Mouse (Mus musculus) embryonic facial prominence, embryonic 14.5 days (tissue): ENCODE results near the gene Gal3st2. TPM values are rescaled to one million over a fixed set of nuclear protein-coding genes. Genes with fewer than 3 reads are reported as not detected.
"Not testable (repeated sequence)": the region's sequence is repeated elsewhere in the genome, so short reads cannot be mapped to it uniquely, and the experiment has no call there.

Experiments used
- ATAC-seq: fragments of 200-750 bp; cut with Nextera tagmentation; 2 replicates; pipeline ENCODE4 v1.8.0; 2017; ENCODE audit warnings: low read depth, moderate number of reproducible peaks, moderate TSS enrichment
- DNase-seq: peaks from one replicate; pipeline ENCODE4 v3.0.0-alpha.2; 2015; ENCODE audit warnings: low spot score
- H3K27ac ChIP-seq: fragments of 300-500 bp; sonication (generic); replicated peaks from 2 replicates; pipeline ENCODE4 v1.5.1; 2014; ENCODE audit warnings: low read depth, mild to moderate bottlenecking, low read length, moderate library complexity
- H3K27me3 ChIP-seq: fragments of 300-500 bp; sonication (generic); replicated peaks from 2 replicates; pipeline ENCODE4 v1.6.1; 2014; ENCODE audit warnings: low read length; ENCODE audit not compliant: control insufficient read depth, insufficient read depth
- H3K36me3 ChIP-seq: fragments of 300-500 bp; sonication (generic); 2 replicates; pipeline ENCODE4 v1.6.1; 2014; ENCODE audit warnings: low read length, mixed read lengths; ENCODE audit not compliant: control insufficient read depth, insufficient read depth
- H3K4me1 ChIP-seq: fragments of 300-500 bp; sonication (generic); 2 replicates; pipeline ENCODE4 v1.6.1; 2014; ENCODE audit warnings: antibody characterized with exemption, low read length; ENCODE audit not compliant: control insufficient read depth, insufficient read depth
- H3K4me2 ChIP-seq: fragments of 300-500 bp; sonication (generic); 2 replicates; pipeline ENCODE4 v1.6.1; 2014; ENCODE audit warnings: low read depth, mild to moderate bottlenecking, low read length, moderate library complexity, mixed read lengths
- H3K4me3 ChIP-seq: fragments of 300-500 bp; sonication (generic); 2 replicates; pipeline ENCODE4 v1.5.1; 2014; ENCODE audit warnings: low read depth, mild to moderate bottlenecking, low read length
- H3K9ac ChIP-seq: fragments of 300-500 bp; sonication (generic); 2 replicates; pipeline ENCODE4 v1.6.1; 2014; ENCODE audit warnings: low read depth, mild to moderate bottlenecking, low read length, moderate library complexity, mixed read lengths
- H3K9me3 ChIP-seq: fragments of 300-500 bp; sonication (generic); 2 replicates; pipeline ENCODE4 v1.6.1; 2016; ENCODE audit warnings: low read length; ENCODE audit not compliant: control insufficient read depth
- WGBS: fragments of 180-500 bp; shearing (Covaris S2); extraction: QIAGEN DNeasy Blood & Tissue Kit; methylation state at CpG from one replicate; pipeline ENCODE4 v1.1.7; 2014; 5-methylcytosine and 5-hydroxymethylcytosine counted together
- polyA plus RNA-seq: library from polyadenylated mRNA; unstranded; fragments of >200 nt; fragmentation: Nextera tagmentation; extraction: Ambion mirVana; gene quantifications from 2 replicates; pipeline ENCODE4 v1.2.1, GENCODE M21; 2014

Gene Gal3st2
- polyA plus RNA-seq, 1 experiment from 2014 or later: 0.71 TPM

GRCm38 (mm10) chr1:93845766-93846366, 15.2 kb upstream of the Gal3st2 start:
- H3K9me3 ChIP-seq, H3K4me3 ChIP-seq, H3K27me3 ChIP-seq, H3K27ac ChIP-seq, H3K9ac ChIP-seq, H3K36me3 ChIP-seq, H3K4me2 ChIP-seq, ATAC-seq, DNase-seq, H3K4me1 ChIP-seq: not testable (repeated sequence)
- 54% methylated on average over 1 of the region's 3 CpGs for WGBS

DNA sequence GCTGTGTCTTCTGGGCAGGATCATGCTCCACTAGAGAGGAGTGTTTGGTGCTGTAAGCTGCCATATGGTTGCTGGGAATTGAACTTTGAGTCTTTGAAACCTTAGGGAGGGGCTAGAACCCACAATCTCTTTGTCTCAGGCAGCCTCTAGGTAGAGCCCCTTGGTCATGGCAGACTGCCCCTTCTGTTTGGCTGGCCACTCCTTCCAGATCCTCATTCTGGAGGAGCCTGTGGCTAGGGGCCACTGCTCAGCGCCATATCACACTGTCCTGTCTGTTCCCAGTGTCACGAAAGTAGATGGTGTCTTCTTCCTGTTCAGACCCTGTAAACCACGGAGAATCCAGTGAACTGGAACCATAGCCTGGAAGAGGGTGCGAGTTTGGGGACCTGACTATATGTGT, 5.3 kb upstream of the Gal3st2 start:
- WGBS: 83% methylated on average over 4 of the region's 4 CpGs
- H3K4me2 ChIP-seq: not testable (repeated sequence)

GRCm38 (mm10) chr1:93857370-93857769, 3.7 kb upstream of the Gal3st2 start:
- H3K4me3 ChIP-seq: no peak overlapping the region
- H3K4me1 ChIP-seq: no peaks in the 10 kb centered on the region
- no peak overlapping the region for H3K27ac ChIP-seq
- no peak overlapping the region for H3K4me2 ChIP-seq
- no peaks in the 10 kb centered on the region for H3K9me3 ChIP-seq
- no peak for ATAC-seq
- WGBS: 71% methylated on average over 6 of the region's 6 CpGs
- no peaks in the 10 kb centered on the region for H3K27me3 ChIP-seq
- no peaks in the 10 kb centered on the region for H3K36me3 ChIP-seq
- no peak overlapping the region for H3K9ac ChIP-seq
- no peak for DNase-seq

More for the DNA sequence above, 5.3 kb upstream of the Gal3st2 start:
- not testable (repeated sequence) for H3K9ac ChIP-seq, ATAC-seq, H3K4me3 ChIP-seq, DNase-seq, H3K9me3 ChIP-seq, H3K27ac ChIP-seq, H3K36me3 ChIP-seq, H3K4me1 ChIP-seq, H3K27me3 ChIP-seq

DNA sequence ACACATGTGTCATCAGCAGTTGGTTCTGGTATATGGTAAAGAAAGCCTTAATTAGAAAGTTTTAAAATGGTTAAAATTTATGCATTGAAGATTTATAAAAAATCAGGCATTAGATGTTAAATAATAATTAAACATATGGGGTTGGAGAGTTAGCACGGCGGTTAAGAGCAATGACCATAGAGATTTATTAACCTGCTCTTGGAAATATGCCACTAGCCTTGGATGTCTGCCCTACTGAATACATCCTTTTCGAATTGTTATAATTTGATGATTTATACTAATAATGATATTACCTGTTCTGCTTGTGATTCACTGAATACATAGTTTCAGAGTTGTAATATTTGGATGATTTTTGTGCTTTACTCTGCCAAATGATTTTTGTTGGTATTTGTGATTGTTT, 3.1 kb upstream of the Gal3st2 start:
- Histone ChIP-seq H3K9ac (no peak overlapping the region), H3K27me3 (no peaks in the 10 kb centered on the region), H3K4me3 (no peak overlapping the region), H3K27ac (no peak overlapping the region), H3K9me3 (no peaks in the 10 kb centered on the region), H3K4me2 (no peak overlapping the region), H3K36me3 (no peaks in the 10 kb centered on the region), H3K4me1 (no peaks in the 10 kb centered on the region)
- no peak for DNase-seq
- WGBS: 80% methylated on average over 3 of the region's 3 CpGs
- ATAC-seq: no peak

DNA sequence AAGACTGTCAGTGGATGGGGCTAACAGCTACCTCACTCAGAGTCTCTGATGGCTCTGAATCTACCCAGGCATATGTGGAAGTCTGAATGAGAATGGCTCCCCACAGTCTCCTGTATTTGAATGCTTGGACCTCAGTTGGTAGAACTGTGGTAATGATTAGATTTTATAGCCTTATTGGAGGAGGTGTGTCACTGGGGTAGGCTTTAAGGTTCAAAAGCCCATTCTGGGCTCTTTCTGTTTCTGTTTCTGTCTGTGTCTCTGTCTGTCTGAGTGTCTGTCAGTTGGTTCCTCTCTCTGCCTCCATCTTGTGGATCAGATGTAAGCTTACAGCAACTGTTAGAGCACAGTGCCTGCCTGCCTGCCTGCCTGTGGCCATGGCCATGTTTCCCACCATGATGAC, 1.5 kb upstream of the Gal3st2 start:
- DNase-seq: no peak
- no peak for ATAC-seq
- no peak overlapping the region for H3K4me3 ChIP-seq
- H3K4me2 ChIP-seq: no peak overlapping the region
- H3K9me3 ChIP-seq: no peaks in the 10 kb centered on the region
- H3K4me1 ChIP-seq: no peaks in the 10 kb centered on the region
- no peak overlapping the region for H3K9ac ChIP-seq
- H3K27ac ChIP-seq: no peak overlapping the region
- no peaks in the 10 kb centered on the region for H3K36me3 ChIP-seq
- H3K27me3 ChIP-seq: no peaks in the 10 kb centered on the region

DNA sequence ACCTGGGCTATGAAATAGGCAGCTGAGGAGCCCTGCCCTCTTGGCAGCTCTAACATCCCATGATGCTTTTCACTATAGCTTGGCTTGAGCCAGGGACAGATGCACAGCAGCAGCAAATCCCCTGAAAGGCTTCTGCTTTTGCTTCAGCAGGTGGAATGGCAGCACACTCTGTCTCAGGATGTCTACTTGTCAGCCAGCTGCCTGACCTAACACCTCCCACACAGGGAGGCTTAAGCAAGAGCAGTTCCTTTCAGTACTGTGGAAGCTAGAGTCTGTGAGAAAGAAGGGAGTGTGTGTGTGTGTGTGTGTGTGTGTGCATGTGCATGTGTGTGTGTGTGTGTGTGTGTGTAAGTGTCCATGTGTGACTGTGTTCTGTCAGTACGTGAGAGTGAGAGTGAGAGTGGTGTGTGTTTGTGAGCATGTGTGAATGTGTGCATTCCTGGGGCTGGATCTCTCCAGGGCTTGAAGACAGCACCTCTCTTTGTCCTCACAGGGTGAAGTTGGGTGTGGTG, 10.5 kb downstream of the Gal3st2 start:
- H3K9me3 ChIP-seq, H3K36me3 ChIP-seq, DNase-seq, ATAC-seq, H3K9ac ChIP-seq, H3K27ac ChIP-seq, H3K4me3 ChIP-seq, H3K4me2 ChIP-seq, H3K27me3 ChIP-seq, H3K4me1 ChIP-seq: not testable (repeated sequence)
- WGBS: 80% methylated on average over 1 of the region's 1 CpGs

DNA sequence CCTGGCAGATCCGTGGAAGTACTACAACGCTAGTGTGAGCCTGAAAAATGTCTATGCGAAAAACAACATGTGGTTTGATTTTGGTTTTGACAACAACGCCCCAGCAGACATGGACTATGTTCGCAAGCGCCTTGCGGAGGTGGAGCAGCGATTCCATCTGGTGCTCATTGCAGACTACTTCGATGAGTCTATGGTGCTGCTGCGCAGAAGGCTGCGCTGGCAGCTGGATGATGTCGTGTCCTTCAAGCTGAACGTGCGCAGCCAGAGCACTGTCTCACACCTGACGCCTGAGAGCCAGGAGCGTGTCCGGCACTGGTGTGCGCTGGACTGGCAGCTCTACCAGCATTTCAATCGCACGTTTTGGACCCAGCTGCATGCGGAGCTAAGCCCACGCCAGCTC, 13.3 kb downstream of the Gal3st2 start:
- H3K9me3 ChIP-seq, H3K4me3 ChIP-seq, ATAC-seq, H3K27ac ChIP-seq, H3K27me3 ChIP-seq, H3K4me2 ChIP-seq, H3K36me3 ChIP-seq, H3K4me1 ChIP-seq, DNase-seq, H3K9ac ChIP-seq: not testable (repeated sequence)
- 71% methylated on average over 8 of the region's 22 CpGs for WGBS

- H3K27ac ChIP-seq, H3K9me3 ChIP-seq, H3K27me3 ChIP-seq, H3K4me1 ChIP-seq, H3K4me3 ChIP-seq, H3K9ac ChIP-seq, DNase-seq, ATAC-seq, H3K4me2 ChIP-seq, H3K36me3 ChIP-seq: not testable (repeated sequence)
- no CpG with 5 or more reads among the region's 11 CpGs for WGBS
Observed at GRCm38 (mm10) chr1:93881778-93882177, 20.7 kb downstream of the Gal3st2 start.

DNA sequence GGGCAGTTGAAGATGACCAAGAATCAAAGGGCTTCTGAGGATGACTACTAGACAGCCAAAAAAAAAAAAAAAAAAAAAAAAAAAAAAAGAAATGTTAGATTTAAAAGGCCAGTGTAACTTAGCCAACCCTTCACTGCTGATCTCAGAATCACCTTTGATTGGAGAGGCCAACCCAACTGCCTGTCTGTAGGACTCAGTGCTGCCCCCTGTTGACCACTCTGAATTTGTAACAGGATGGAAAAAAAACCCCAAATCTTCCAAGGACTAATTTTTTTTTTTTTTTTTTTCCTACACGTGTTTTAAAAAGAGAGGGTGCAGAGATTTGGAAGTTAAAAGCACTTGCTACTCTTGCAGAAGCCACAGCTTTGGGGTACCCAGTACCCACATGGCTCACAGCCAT, 29.8 kb downstream of the Gal3st2 start:
- 69% methylated on average over 1 of the region's 1 CpGs for WGBS
- not testable (repeated sequence) for H3K36me3 ChIP-seq, H3K9me3 ChIP-seq, DNase-seq, H3K4me2 ChIP-seq, H3K27ac ChIP-seq, H3K4me1 ChIP-seq, H3K9ac ChIP-seq, ATAC-seq, H3K27me3 ChIP-seq, H3K4me3 ChIP-seq
